Mouse (Mus musculus): ENCODE results near the gene Foxf2.
A peak's percentile ranks its signal among the peaks of the same experiment; 100 is the strongest.

Gene Foxf2

DNA sequence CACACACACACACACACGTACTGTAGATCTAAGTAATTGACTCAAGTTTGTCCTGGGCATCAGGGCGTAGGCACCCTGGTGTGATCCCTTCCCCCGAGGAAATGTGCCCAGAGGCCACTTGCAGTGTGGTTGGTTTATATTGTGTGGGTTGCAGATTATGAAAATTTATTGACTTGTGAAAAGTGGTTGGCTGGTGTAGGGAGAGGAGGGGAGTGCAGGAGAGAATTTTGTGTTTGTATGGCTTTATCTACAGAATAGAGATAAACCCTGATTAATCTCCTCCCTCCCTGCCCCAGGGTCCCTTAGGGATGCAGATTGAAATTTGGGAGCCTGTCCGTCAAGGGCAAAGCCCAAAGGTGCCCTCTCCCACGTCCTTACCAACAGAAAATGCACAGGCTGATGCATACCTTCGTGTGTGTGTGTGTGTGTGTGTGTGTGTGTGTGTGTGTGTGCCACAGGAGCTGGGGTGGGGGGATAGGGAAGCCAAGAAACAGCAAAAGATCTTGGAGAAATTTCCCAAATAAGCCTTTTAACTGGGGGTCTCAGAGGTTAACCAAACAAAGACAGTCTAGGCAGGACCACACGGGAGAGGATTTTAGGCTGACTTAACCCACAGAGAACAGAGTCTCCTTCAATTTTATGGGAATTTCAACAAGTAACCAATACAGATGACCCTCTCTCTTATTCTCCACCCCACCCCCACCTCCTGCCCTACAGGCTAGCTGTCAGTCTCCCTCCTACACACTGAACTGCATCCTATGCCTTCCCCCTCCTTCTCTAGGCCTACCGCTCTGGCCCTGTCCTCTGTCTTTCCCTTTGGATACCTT is 2.5 kb downstream of the Foxf2 start:
- TF ChIP-seq NANOG (IDR thresholded peaks at IDR 0.05; ENCODE audit: borderline replicate concordance, low read length) = no peak
- no peak for TF ChIP-seq CTCF (conservative IDR thresholded peaks at IDR 0.05; ENCODE audit: low read length)
- TF ChIP-seq POU5F1 (IDR thresholded peaks at IDR 0.05; ENCODE audit: borderline replicate concordance, low read length) = no peak
- Histone ChIP-seq H3K27me3 (ENCODE audit: insufficient read depth, low read length) (peaks cover 89% of the 10 kb centered on the region), H3K4me1 (replicated peaks; ENCODE audit: low read depth, low read length) (peaks cover 41% of the 10 kb centered on the region)

DNA sequence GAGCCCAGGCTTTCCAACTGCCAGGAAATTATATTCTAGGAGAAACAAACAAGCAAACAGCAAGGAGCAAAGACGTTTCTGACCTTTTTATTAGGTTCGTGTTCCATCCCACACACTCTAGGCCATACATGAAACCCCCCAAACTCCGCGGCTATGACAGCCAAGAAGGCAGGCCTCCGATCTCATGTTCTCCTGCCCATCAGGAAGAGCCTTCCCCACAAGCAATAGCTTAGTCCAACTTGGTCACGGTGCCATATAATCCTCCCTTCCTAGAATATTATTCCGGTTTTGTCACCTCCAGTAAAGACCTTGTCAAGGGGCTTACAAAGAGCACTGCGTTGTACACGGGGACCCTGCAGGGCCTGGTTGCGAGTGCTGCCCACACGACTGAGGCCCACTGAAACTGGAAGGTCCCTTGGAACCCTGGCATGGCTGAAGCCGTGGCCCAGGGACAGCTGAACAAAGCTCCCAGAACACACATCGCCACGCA is 3.1 kb downstream of the Foxf2 start:
- H3K27me3 ChIP-seq (ENCODE audit: insufficient read depth, low read length) = peaks cover 88% of the 10 kb centered on the region

More for the DNA sequence above, 2.5 kb downstream of the Foxf2 start:
- Histone ChIP-seq H3K36me3 (ENCODE audit: insufficient read depth, low read length) (no peaks in the 10 kb centered on the region), H3K9me3 (ENCODE audit: low read length) (no peaks in the 10 kb centered on the region), H3K4me3 (replicated peaks; ENCODE audit: low read length) (no peak overlapping the region)

DNA sequence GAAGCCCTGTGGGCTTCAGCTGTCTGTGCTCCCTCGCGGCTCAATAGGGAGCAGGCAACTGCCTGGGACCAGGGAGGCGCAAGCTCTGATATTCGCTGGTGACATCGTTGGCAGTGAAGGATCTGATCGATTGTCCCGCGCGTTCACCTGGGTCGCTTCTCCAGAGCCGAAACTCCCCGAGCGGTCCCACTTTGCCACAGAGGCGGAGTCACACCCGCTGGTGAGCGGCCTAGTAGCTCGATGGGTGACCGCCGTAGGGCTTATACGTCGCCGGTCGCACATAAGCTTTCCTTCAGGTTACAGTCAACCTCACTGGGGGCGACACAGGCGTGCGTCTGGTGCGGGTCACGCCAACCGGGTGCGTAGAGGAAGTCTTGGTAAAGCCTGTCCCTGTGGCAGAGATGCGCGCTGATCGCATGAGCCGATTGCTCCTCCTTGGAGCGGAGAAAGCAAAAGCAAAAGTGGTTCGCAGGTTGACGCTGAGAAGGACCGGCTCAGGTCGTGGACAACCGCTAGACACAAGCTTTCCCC is 3.8 kb downstream of the Foxf2 start:
- Histone ChIP-seq H3K27me3 (ENCODE audit: insufficient read depth, low read length) (peaks cover 83% of the 10 kb centered on the region), H3K36me3 (ENCODE audit: insufficient read depth, low read length) (no peaks in the 10 kb centered on the region), H3K9me3 (ENCODE audit: low read length) (no peaks in the 10 kb centered on the region), H3K4me3 (replicated peaks; ENCODE audit: low read length) (peak overlapping the region; percentile 60), H3K4me1 (replicated peaks; ENCODE audit: low read depth, low read length) (peaks cover 34% of the 10 kb centered on the region)
- TF ChIP-seq CTCF (conservative IDR thresholded peaks at IDR 0.05; ENCODE audit: low read length) = no peak
- TF ChIP-seq POU5F1 (IDR thresholded peaks at IDR 0.05; ENCODE audit: borderline replicate concordance, low read length) = no peak
- TF ChIP-seq NANOG (IDR thresholded peaks at IDR 0.05; ENCODE audit: borderline replicate concordance, low read length) = no peak

More for the DNA sequence above, 3.1 kb downstream of the Foxf2 start:
- no peaks in the 10 kb centered on the region for H3K36me3 ChIP-seq (ENCODE audit: insufficient read depth, low read length)
- H3K4me1 ChIP-seq (replicated peaks; ENCODE audit: low read depth, low read length) = peaks cover 40% of the 10 kb centered on the region
- H3K9me3 ChIP-seq (ENCODE audit: low read length) = no peaks in the 10 kb centered on the region
- peak overlapping the region; percentile 60 for H3K4me3 ChIP-seq (replicated peaks; ENCODE audit: low read length)
- TF ChIP-seq CTCF (conservative IDR thresholded peaks at IDR 0.05; ENCODE audit: low read length) (no peak), NANOG (IDR thresholded peaks at IDR 0.05; ENCODE audit: borderline replicate concordance, low read length) (no peak), POU5F1 (IDR thresholded peaks at IDR 0.05; ENCODE audit: borderline replicate concordance, low read length) (no peak)

DNA sequence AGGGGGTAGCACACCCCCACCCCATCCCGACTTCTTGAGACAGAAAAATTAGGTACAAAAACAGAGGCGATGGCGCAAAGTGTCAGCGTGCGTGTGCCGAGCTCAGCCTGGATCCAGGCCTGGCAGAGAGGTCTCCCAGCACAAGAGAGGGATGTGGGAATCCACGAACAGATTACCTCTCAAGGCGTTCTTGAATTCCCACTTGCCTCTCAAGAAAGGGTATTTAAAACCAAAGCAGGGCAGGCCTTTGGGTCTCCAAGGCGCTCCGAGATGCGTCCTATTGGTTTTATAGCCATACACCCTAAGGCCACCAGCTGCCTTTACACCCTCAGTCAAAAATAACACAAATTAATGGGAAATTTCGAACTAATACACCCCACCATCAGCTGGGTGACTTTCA is 4.4 kb downstream of the Foxf2 start:
- TF ChIP-seq CTCF (conservative IDR thresholded peaks at IDR 0.05; ENCODE audit: low read length) (no peak), POU5F1 (IDR thresholded peaks at IDR 0.05; ENCODE audit: borderline replicate concordance, low read length) (no peak), NANOG (IDR thresholded peaks at IDR 0.05; ENCODE audit: borderline replicate concordance, low read length) (no peak)
- Histone ChIP-seq H3K4me1 (replicated peaks; ENCODE audit: low read depth, low read length) (peaks cover 28% of the 10 kb centered on the region), H3K27me3 (ENCODE audit: insufficient read depth, low read length) (peaks cover 79% of the 10 kb centered on the region)

DNA sequence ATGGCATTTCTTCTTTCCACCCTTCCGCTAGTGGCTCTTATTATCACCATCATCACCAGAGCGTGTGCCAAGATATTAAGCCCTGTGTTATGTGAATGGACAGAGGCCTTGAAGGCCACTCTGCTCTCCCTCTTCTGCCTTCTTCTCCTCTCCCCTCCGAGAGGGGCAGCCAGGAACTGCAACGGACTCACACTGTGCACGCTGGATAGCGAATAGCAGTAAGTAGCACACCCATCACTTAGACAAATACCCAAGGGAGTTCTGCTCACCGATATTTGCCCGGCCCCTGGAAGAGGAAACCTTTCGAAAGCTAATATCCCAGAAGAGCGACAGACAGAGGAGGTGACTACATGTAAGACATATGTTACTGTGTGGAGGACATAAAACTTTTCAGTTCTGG is 4.9 kb downstream of the Foxf2 start:
- Histone ChIP-seq H3K27me3 (ENCODE audit: insufficient read depth, low read length) (peaks cover 76% of the 10 kb centered on the region), H3K4me3 (replicated peaks; ENCODE audit: low read length) (no peak overlapping the region), H3K4me1 (replicated peaks; ENCODE audit: low read depth, low read length) (peaks cover 25% of the 10 kb centered on the region), H3K9me3 (ENCODE audit: low read length) (no peaks in the 10 kb centered on the region), H3K36me3 (ENCODE audit: insufficient read depth, low read length) (no peaks in the 10 kb centered on the region)
- TF ChIP-seq CTCF (conservative IDR thresholded peaks at IDR 0.05; ENCODE audit: low read length) = no peak
- no peak for TF ChIP-seq NANOG (IDR thresholded peaks at IDR 0.05; ENCODE audit: borderline replicate concordance, low read length)
- no peak for TF ChIP-seq POU5F1 (IDR thresholded peaks at IDR 0.05; ENCODE audit: borderline replicate concordance, low read length)

More for the DNA sequence above, 4.4 kb downstream of the Foxf2 start:
- Histone ChIP-seq H3K36me3 (ENCODE audit: insufficient read depth, low read length) (no peaks in the 10 kb centered on the region), H3K4me3 (replicated peaks; ENCODE audit: low read length) (0 out of 2 replicates have a peak overlapping the region, but pooled peaks have one; percentile 60), H3K9me3 (ENCODE audit: low read length) (no peaks in the 10 kb centered on the region)

DNA sequence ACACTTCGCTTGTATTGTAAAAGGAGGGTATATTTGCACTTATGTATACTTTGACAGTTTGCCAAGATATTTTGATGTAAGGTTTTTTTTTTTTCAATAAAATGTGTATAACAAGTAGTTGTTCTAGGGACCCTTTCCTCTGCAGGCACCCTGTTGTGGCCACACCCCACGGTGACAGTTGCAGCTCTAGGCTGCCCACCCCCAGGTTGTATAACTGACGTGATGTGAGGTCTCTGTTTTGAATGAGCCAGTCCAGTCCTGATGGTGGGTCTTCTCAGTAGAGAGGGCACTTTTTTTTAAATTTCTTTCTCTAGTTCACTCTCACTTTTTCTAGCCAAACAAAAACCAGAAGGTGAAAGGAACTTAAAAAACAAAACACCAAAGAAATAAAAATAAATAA is 5.7 kb downstream of the Foxf2 start:
- Histone ChIP-seq H3K4me3 (replicated peaks; ENCODE audit: low read length) (no peak overlapping the region), H3K27me3 (ENCODE audit: insufficient read depth, low read length) (peaks cover 73% of the 10 kb centered on the region), H3K9me3 (ENCODE audit: low read length) (no peaks in the 10 kb centered on the region), H3K4me1 (replicated peaks; ENCODE audit: low read depth, low read length) (peaks cover 24% of the 10 kb centered on the region), H3K36me3 (ENCODE audit: insufficient read depth, low read length) (no peaks in the 10 kb centered on the region)
- TF ChIP-seq CTCF (conservative IDR thresholded peaks at IDR 0.05; ENCODE audit: low read length) (no peak), NANOG (IDR thresholded peaks at IDR 0.05; ENCODE audit: borderline replicate concordance, low read length) (no peak), POU5F1 (IDR thresholded peaks at IDR 0.05; ENCODE audit: borderline replicate concordance, low read length) (no peak)

DNA sequence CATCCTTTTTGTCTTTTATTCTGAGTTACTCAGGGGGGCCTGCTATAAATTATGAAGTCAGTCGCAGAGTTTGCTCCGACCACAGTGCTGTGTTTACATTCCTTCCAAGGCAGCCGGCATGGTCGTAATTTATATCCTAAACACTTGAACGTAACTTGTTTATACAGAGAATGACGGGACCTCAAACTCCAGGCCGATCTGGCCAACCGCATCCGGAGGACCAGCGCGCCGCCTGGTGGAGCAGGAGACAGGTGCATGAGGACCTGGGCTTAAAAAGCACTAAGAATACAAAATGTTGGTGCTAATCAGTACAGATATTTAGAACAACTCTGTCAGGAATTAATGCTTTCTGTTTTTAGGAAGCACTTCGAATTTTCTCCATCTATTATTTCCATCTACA is 6.8 kb downstream of the Foxf2 start:
- Histone ChIP-seq H3K27me3 (ENCODE audit: insufficient read depth, low read length) (peaks cover 67% of the 10 kb centered on the region), H3K4me1 (replicated peaks; ENCODE audit: low read depth, low read length) (peaks cover 15% of the 10 kb centered on the region), H3K9me3 (ENCODE audit: low read length) (no peaks in the 10 kb centered on the region), H3K36me3 (ENCODE audit: insufficient read depth, low read length) (no peaks in the 10 kb centered on the region), H3K4me3 (replicated peaks; ENCODE audit: low read length) (no peak overlapping the region)
- TF ChIP-seq CTCF (conservative IDR thresholded peaks at IDR 0.05; ENCODE audit: low read length) = peak; percentile 72
- TF ChIP-seq POU5F1 (IDR thresholded peaks at IDR 0.05; ENCODE audit: borderline replicate concordance, low read length) = no peak
- TF ChIP-seq NANOG (IDR thresholded peaks at IDR 0.05; ENCODE audit: borderline replicate concordance, low read length) = no peak

DNA sequence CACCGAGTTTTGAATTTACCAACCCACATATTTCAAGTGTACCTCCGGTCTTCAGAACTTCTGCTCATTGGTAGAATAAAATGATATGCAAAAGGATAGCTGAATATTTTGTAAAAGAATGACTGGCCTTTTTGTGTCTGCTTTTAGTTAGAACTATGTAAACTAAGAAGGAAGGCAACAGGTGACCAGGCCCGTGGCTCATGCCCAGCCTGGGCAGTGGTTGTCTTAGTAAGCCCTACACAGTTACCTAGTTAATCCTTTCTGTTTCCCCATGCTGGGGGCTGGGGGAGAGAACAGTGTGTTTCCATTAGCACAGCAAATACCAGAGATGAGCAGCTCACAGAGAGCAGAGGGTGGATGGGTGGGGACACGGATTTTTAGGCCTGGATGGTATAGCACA is 7.6 kb downstream of the Foxf2 start:
- TF ChIP-seq POU5F1 (IDR thresholded peaks at IDR 0.05; ENCODE audit: borderline replicate concordance, low read length) = no peak
- no peak for TF ChIP-seq NANOG (IDR thresholded peaks at IDR 0.05; ENCODE audit: borderline replicate concordance, low read length)
- no peak for TF ChIP-seq CTCF (conservative IDR thresholded peaks at IDR 0.05; ENCODE audit: low read length)
- H3K4me3 ChIP-seq (replicated peaks; ENCODE audit: low read length) = no peak overlapping the region
- H3K27me3 ChIP-seq (ENCODE audit: insufficient read depth, low read length) = peaks cover 59% of the 10 kb centered on the region
- peaks cover 15% of the 10 kb centered on the region for H3K4me1 ChIP-seq (replicated peaks; ENCODE audit: low read depth, low read length)
- no peaks in the 10 kb centered on the region for H3K9me3 ChIP-seq (ENCODE audit: low read length)
- H3K36me3 ChIP-seq (ENCODE audit: insufficient read depth, low read length) = no peaks in the 10 kb centered on the region
